Mouse (Mus musculus) ES-E14 (cell line): Measurements from ENCODE around the gene Gm8122. TPM values are rescaled to one million over a fixed set of nuclear protein-coding genes. Genes with fewer than 3 reads are reported as not detected.

Experiments used
- total RNA-seq: library from RNA; depleted of rRNA; stranded (reverse); fragments of 300-350 nt; gene quantifications from 2 replicates; pipeline ENCODE4 v1.2.3, GENCODE M21; 2012; rRNA removed

Gm8122 gene
- total RNA-seq, 1 experiment: not detected

Other genes starting within 250 kb of the Gm8122 start
- gene Gm8082, start 241.7 kb downstream of the Gm8122 start, total RNA-seq: not detected in 2 replicates
- gene Gm10376, start 219.7 kb downstream of the Gm8122 start, total RNA-seq: not detected in 2 replicates
- 0.16 and 0.18 TPM in 2 replicates for gene Gm8094, start 158.7 kb downstream of the Gm8122 start, total RNA-seq
- 0.09 TPM in 1 of 2 replicates, not detected in the other for gene Gm8104, start 134.7 kb downstream of the Gm8122 start, total RNA-seq
- gene Gm7233, start 55.4 kb downstream of the Gm8122 start, total RNA-seq: not detected in 2 replicates
- gene Gm8126, start 23.3 kb upstream of the Gm8122 start, total RNA-seq: not detected in 2 replicates
- gene Gm9732, start 39.7 kb upstream of the Gm8122 start, total RNA-seq: 1.2 and 2.2 TPM in 2 replicates
- not detected in 2 replicates for gene Gm8127, start 58.5 kb upstream of the Gm8122 start, total RNA-seq
- gene 1700001F09Rik, start 112.5 kb upstream of the Gm8122 start, total RNA-seq: not detected in 2 replicates
- not detected in 2 replicates for gene Gm8138, start 181.0 kb upstream of the Gm8122 start, total RNA-seq